Mouse (Mus musculus): ENCODE measurements around the gene Evc2. TPM values are rescaled to one million over a fixed set of nuclear protein-coding genes. Genes with fewer than 3 reads are reported as not detected.

The Evc2 gene
- polyA plus RNA-seq, 1 experiment from 2014 or later = 21.6 TPM

- Histone ChIP-seq H3K4me3 (ENCODE audit: low read depth, low read length) (no peak overlapping the region), H3K36me3 (ENCODE audit: insufficient read depth) (no peaks in the 10 kb centered on the region), H3K4me2 (no peak overlapping the region), H3K4me1 (ENCODE audit: insufficient read depth) (no peaks in the 10 kb centered on the region), H3K9me3 (ENCODE audit: low read depth, low read length) (no peaks in the 10 kb centered on the region; the same call in 1 of the 2 replicates), H3K27me3 (ENCODE audit: insufficient read depth, low read length) (no peaks in the 10 kb centered on the region), H3K27ac (ENCODE audit: low read depth) (no peak overlapping the region), H3K9ac (no peak overlapping the region)
- no peak for TF ChIP-seq CTCF (IDR thresholded peaks at IDR 0.05; ENCODE audit: low read depth)
- no peak for ATAC-seq (ENCODE audit: insufficient read depth)
- DNase-seq = no peak
- 66% methylated on average over 2 of the region's 2 CpGs for WGBS
Measured at GRCm38 (mm10) chr5:37442767-37443166, 104.5 kb downstream of the Evc2 start.

DNA sequence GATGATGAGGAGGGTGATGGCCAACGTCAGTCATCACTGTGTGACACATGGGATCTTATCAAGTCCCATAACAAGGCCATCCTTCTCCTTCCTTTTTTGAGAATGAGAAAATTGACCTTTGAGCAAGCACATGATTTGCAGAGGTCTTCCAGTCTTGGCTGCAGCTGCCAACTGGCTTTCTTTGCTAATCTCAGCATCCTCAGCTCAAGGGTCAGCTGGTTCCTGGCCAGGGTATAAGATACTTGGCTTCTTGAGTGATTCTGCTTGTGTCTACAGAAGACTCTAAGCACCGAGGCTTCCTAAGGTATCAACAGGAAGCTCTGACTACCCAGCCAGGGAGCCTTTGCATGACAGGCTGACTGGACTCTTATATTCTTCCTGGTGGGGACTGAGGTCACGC is 109.2 kb downstream of the Evc2 start:
- H3K4me1 ChIP-seq (ENCODE audit: insufficient read depth) = no peaks in the 10 kb centered on the region
- no peak overlapping the region for H3K27ac ChIP-seq (ENCODE audit: low read depth)
- ATAC-seq (ENCODE audit: insufficient read depth) = no peak
- 63% methylated on average over 3 of the region's 3 CpGs for WGBS
- no peaks in the 10 kb centered on the region for H3K36me3 ChIP-seq (ENCODE audit: insufficient read depth)
- no peaks in the 10 kb centered on the region for H3K27me3 ChIP-seq (ENCODE audit: insufficient read depth, low read length)
- no peak overlapping the region for H3K4me3 ChIP-seq (ENCODE audit: low read depth, low read length)
- no peak overlapping the region for H3K4me2 ChIP-seq
- no peak for TF ChIP-seq CTCF (IDR thresholded peaks at IDR 0.05; ENCODE audit: low read depth)
- DNase-seq = no peak
- no peak overlapping the region for H3K9ac ChIP-seq
- H3K9me3 ChIP-seq (ENCODE audit: low read depth, low read length) = no peaks in the 10 kb centered on the region; the same call in 1 of the 2 replicates

DNA sequence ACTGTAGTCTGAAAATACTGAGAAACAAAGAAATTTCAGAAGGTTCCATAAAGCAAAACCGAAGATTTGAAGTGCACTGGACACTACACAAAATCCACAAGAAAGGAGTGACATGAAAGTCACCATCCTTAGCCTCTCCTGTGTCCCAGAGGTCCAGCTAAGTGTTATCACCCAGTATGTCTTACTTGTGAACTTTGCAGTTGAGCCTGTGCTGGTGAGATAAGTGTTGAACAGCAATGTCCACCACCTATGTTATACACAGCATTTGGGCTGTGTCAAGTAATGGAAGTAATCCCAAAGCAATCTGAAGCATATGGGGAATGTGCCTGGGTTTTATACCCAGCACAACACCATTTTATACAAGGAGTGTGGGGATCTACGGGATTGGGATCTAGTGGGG is 118.3 kb downstream of the Evc2 start:
- H3K9ac ChIP-seq = no peak overlapping the region
- H3K4me2 ChIP-seq = no peak overlapping the region
- no peak overlapping the region for H3K27ac ChIP-seq (ENCODE audit: low read depth)
- H3K27me3 ChIP-seq (ENCODE audit: insufficient read depth, low read length) = no peaks in the 10 kb centered on the region
- no peak for TF ChIP-seq CTCF (IDR thresholded peaks at IDR 0.05; ENCODE audit: low read depth)
- H3K9me3 ChIP-seq (ENCODE audit: low read depth, low read length) = no peaks in the 10 kb centered on the region
- DNase-seq = no peak
- no peaks in the 10 kb centered on the region for H3K36me3 ChIP-seq (ENCODE audit: insufficient read depth)
- no peaks in the 10 kb centered on the region for H3K4me1 ChIP-seq (ENCODE audit: insufficient read depth)
- whole genome bisulfite sequencing = 60% methylated on average over 2 of the region's 2 CpGs
- no peak for ATAC-seq (ENCODE audit: insufficient read depth)
- H3K4me3 ChIP-seq (ENCODE audit: low read depth, low read length) = no peak overlapping the region

GRCm38 (mm10) chr5:37457191-37457590 is 118.9 kb downstream of the Evc2 start:
- H3K27me3 ChIP-seq (ENCODE audit: insufficient read depth, low read length) = no peaks in the 10 kb centered on the region
- no peak overlapping the region for H3K4me3 ChIP-seq (ENCODE audit: low read depth, low read length)
- DNase-seq (no peak), ATAC-seq (ENCODE audit: insufficient read depth) (no peak; the same call in 1 of the 2 replicates)
- no peaks in the 10 kb centered on the region for H3K4me1 ChIP-seq (ENCODE audit: insufficient read depth)
- H3K36me3 ChIP-seq (ENCODE audit: insufficient read depth) = no peaks in the 10 kb centered on the region
- H3K9me3 ChIP-seq (ENCODE audit: low read depth, low read length) = no peaks in the 10 kb centered on the region
- no peak overlapping the region for H3K9ac ChIP-seq
- WGBS = 68% methylated on average over 5 of the region's 5 CpGs
- no peak for TF ChIP-seq CTCF (IDR thresholded peaks at IDR 0.05; ENCODE audit: low read depth)
- no peak overlapping the region for H3K27ac ChIP-seq (ENCODE audit: low read depth)
- H3K4me2 ChIP-seq = no peak overlapping the region

- Histone ChIP-seq H3K27me3 (ENCODE audit: insufficient read depth, low read length) (no peaks in the 10 kb centered on the region), H3K4me2 (no peak overlapping the region), H3K9me3 (ENCODE audit: low read depth, low read length) (no peaks in the 10 kb centered on the region), H3K4me1 (ENCODE audit: insufficient read depth) (no peaks in the 10 kb centered on the region), H3K27ac (ENCODE audit: low read depth) (no peak overlapping the region), H3K36me3 (ENCODE audit: insufficient read depth) (no peaks in the 10 kb centered on the region), H3K9ac (no peak overlapping the region), H3K4me3 (ENCODE audit: low read depth, low read length) (no peak overlapping the region)
- no peak for ATAC-seq (ENCODE audit: insufficient read depth)
- TF ChIP-seq CTCF (IDR thresholded peaks at IDR 0.05; ENCODE audit: low read depth) = no peak
- no peak for DNase-seq
- 77% methylated on average over 2 of the region's 2 CpGs for WGBS
Measured at GRCm38 (mm10) chr5:37457831-37458230, 119.5 kb downstream of the Evc2 start.

- no peak for DNase-seq
- no peak for ATAC-seq (ENCODE audit: insufficient read depth)
- no peak for TF ChIP-seq CTCF (IDR thresholded peaks at IDR 0.05; ENCODE audit: low read depth)
- H3K36me3 ChIP-seq (ENCODE audit: insufficient read depth) = no peaks in the 10 kb centered on the region
- H3K27me3 ChIP-seq (ENCODE audit: insufficient read depth, low read length) = no peaks in the 10 kb centered on the region
- no peak overlapping the region for H3K4me2 ChIP-seq
- H3K4me1 ChIP-seq (ENCODE audit: insufficient read depth) = no peaks in the 10 kb centered on the region
- no peak overlapping the region for H3K27ac ChIP-seq (ENCODE audit: low read depth)
- 59% methylated on average over 2 of the region's 2 CpGs for WGBS
- H3K9me3 ChIP-seq (ENCODE audit: low read depth, low read length) = no peaks in the 10 kb centered on the region
- H3K9ac ChIP-seq = no peak overlapping the region
- no peak overlapping the region for H3K4me3 ChIP-seq (ENCODE audit: low read depth, low read length)
Measured at GRCm38 (mm10) chr5:37458236-37458635, 119.9 kb downstream of the Evc2 start.

DNA sequence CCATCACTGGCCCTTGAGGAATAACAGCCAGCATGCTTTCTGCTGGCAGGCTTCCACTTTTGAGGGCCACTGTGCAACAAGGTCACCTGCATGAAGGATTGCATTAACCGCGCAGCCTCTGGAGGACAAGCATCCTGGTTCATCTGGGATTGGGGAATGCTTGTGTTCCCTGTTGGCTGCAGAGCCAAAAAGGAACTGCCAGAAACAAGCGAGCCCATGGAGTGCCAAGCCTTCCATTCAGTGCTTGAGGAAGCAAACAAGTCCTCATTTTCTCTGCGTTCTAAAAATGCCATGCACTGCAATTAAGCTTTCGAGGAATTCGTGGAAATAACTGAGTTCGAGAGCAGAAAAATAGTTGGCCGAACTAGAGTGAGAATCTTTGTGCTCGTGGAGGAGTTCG is 127.2 kb downstream of the Evc2 start:
- H3K9ac ChIP-seq = no peak overlapping the region
- no peaks in the 10 kb centered on the region for H3K27me3 ChIP-seq (ENCODE audit: insufficient read depth, low read length)
- ATAC-seq (ENCODE audit: insufficient read depth) (no peak), DNase-seq (no peak)
- no peak overlapping the region for H3K4me3 ChIP-seq (ENCODE audit: low read depth, low read length)
- H3K27ac ChIP-seq (ENCODE audit: low read depth) = no peak overlapping the region
- H3K4me2 ChIP-seq = no peak overlapping the region
- 86% methylated on average over 10 of the region's 10 CpGs for WGBS
- H3K9me3 ChIP-seq (ENCODE audit: low read depth, low read length) = no peaks in the 10 kb centered on the region
- no peaks in the 10 kb centered on the region for H3K36me3 ChIP-seq (ENCODE audit: insufficient read depth)
- TF ChIP-seq CTCF (IDR thresholded peaks at IDR 0.05; ENCODE audit: low read depth) = no peak
- H3K4me1 ChIP-seq (ENCODE audit: insufficient read depth) = no peaks in the 10 kb centered on the region

- no peak for TF ChIP-seq CTCF (IDR thresholded peaks at IDR 0.05; ENCODE audit: low read depth)
- no peak for ATAC-seq (ENCODE audit: insufficient read depth)
- no peaks in the 10 kb centered on the region for H3K4me1 ChIP-seq (ENCODE audit: insufficient read depth)
- no peak overlapping the region for H3K9ac ChIP-seq
- no peak overlapping the region for H3K4me3 ChIP-seq (ENCODE audit: low read depth, low read length)
- WGBS = 78% methylated on average over 2 of the region's 2 CpGs
- no peak for DNase-seq
- H3K9me3 ChIP-seq (ENCODE audit: low read depth, low read length) = no peaks in the 10 kb centered on the region
- no peaks in the 10 kb centered on the region for H3K36me3 ChIP-seq (ENCODE audit: insufficient read depth)
- H3K27ac ChIP-seq (ENCODE audit: low read depth) = no peak overlapping the region
- no peak overlapping the region for H3K4me2 ChIP-seq
- H3K27me3 ChIP-seq (ENCODE audit: insufficient read depth, low read length) = no peaks in the 10 kb centered on the region
Measured at GRCm38 (mm10) chr5:37467646-37468045, 129.3 kb downstream of the Evc2 start.
